Mouse (Mus musculus) CD8-positive naive resting alpha-beta T cell, adult 2 months (primary cell): ENCODE data around the gene Mypn.

Experiments
- DNase-seq, 2 experiments: peaks; one replicate each; pipeline ENCODE4 v3.0.0; 2022; ENCODE audit warnings: low read depth in 2 of 2, low spot score in 2 of 2

Gene Mypn

GRCm38 (mm10) chr10:63201534-63201933, 2.2 kb downstream of the Mypn start:
- DNase-seq = no peak

- no peak for DNase-seq
Measured at GRCm38 (mm10) chr10:63199008-63199407, 4.7 kb downstream of the Mypn start.

GRCm38 (mm10) chr10:63192736-63193135, 11.0 kb downstream of the Mypn start:
- DNase-seq = no peak

GRCm38 (mm10) chr10:63192276-63192675, 11.5 kb downstream of the Mypn start:
- no peak for DNase-seq

GRCm38 (mm10) chr10:63184451-63184850, 19.3 kb downstream of the Mypn start:
- no peak for DNase-seq

GRCm38 (mm10) chr10:63182177-63182768, 21.5 kb downstream of the Mypn start:
- no peak for DNase-seq

GRCm38 (mm10) chr10:63181166-63181565, 22.6 kb downstream of the Mypn start:
- no peak for DNase-seq

- no peak for DNase-seq
Measured at GRCm38 (mm10) chr10:63179524-63179923, 24.2 kb downstream of the Mypn start.

- DNase-seq = no peak
Measured at GRCm38 (mm10) chr10:63178318-63178717, 25.4 kb downstream of the Mypn start.

GRCm38 (mm10) chr10:63177286-63178140, 26.2 kb downstream of the Mypn start:
- DNase-seq = no peak

- peak; percentile 3 to 11 for DNase-seq
Measured at GRCm38 (mm10) chr10:63176471-63176931, 27.3 kb downstream of the Mypn start.

- DNase-seq = no peak
Measured at GRCm38 (mm10) chr10:63172089-63172488, 31.7 kb downstream of the Mypn start.

- no peak for DNase-seq
Measured at GRCm38 (mm10) chr10:63169503-63169902, 34.2 kb downstream of the Mypn start.

GRCm38 (mm10) chr10:63168124-63168523, 35.6 kb downstream of the Mypn start:
- DNase-seq = no peak

GRCm38 (mm10) chr10:63167241-63167995, 36.3 kb downstream of the Mypn start:
- no peak for DNase-seq

GRCm38 (mm10) chr10:63165752-63166412, 37.9 kb downstream of the Mypn start:
- no peak for DNase-seq

GRCm38 (mm10) chr10:63161240-63161639, 42.5 kb downstream of the Mypn start:
- DNase-seq = no peak

GRCm38 (mm10) chr10:63160671-63161070, 43.1 kb downstream of the Mypn start:
- no peak for DNase-seq

- no peak for DNase-seq
Measured at GRCm38 (mm10) chr10:63158191-63158590, 45.6 kb downstream of the Mypn start.

GRCm38 (mm10) chr10:63157491-63157890, 46.3 kb downstream of the Mypn start:
- no peak for DNase-seq

- no peak for DNase-seq
Measured at GRCm38 (mm10) chr10:63156919-63157318, 46.8 kb downstream of the Mypn start.
